Mouse (Mus musculus) retina, adult 2 months (tissue): ENCODE results near the gene Appl2.

Experiments
- DNase-seq: peaks from one replicate; pipeline ENCODE4 v3.0.0-alpha.2; 2012; ENCODE audit warnings: low read depth, low spot score

Gene Appl2

GRCm38 (mm10) chr10:83631775-83632174 lies 16.8 kb downstream of the Appl2 start:
- DNase-seq: no peak

- no peak for DNase-seq
Measured at GRCm38 (mm10) chr10:83630899-83631298, 17.6 kb downstream of the Appl2 start.

DNA sequence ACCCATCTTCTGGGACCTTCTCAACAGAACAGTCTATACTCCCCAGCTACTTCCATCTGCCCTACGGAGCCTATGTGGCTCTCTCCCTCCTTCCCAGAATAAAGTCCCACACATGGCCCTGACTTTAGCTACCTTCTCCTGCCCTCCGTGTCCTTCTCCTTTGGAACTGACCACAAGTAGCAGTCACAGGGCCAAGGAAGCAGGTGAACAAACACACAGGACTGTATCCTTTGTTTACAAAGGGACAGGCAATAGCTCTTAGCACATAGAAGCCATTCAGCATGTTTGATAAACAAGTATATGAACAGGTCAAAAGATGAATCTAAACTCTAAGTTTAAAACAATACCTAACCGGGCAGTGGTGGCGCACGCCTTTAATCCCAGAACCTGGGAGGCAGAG lies 18.7 kb downstream of the Appl2 start:
- DNase-seq: no peak

DNA sequence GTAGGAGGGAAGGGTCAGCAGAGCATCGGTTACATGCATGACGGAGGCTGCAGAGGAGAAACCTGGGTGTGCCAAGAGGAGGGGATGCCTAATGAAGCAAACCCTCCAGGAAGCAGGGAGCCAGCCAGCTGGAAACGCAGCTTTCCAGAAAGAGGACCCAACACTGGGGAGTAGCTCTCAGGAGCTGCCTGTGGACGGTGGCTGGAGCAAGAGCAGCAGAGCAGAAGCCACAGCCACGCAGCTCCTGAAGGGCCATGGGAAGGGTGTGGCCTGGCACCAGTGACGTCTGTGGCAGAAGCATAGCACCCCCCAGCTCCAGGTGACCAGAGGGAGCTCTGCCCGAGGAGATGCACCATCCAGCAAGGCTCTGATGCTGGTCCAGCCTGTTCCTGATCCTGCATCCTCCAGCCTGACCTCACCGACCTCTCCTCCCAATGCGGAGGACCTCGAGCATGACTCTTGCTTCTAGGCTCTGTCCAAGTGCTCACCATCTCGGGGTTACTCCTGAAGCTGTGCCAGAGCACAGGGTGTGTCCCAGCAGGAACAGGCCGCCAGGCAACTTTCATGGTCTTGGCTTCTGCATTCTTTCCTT lies 19.3 kb downstream of the Appl2 start:
- DNase-seq: no peak

DNA sequence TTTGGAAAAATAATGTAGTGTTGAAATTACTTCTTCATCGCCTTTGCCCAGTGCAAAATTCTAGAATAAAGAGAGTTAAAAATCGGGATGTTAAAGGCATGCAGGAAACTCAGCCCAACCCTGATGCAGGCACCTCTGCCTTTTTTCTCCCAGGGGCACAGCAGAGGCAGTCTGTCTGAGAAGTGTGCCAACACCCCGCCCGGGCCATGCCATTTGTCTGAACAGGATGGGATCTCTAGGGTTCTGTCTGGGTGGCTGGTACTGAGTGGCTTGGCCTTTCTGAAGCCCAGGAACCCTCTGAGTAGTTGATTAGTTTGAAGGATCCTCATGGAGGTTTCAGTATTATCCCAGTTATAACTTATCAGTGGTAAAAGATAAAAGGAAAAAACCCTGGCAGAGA lies 20.3 kb downstream of the Appl2 start:
- DNase-seq: no peak

GRCm38 (mm10) chr10:83627113-83627687 lies 21.3 kb downstream of the Appl2 start:
- DNase-seq: no peak

DNA sequence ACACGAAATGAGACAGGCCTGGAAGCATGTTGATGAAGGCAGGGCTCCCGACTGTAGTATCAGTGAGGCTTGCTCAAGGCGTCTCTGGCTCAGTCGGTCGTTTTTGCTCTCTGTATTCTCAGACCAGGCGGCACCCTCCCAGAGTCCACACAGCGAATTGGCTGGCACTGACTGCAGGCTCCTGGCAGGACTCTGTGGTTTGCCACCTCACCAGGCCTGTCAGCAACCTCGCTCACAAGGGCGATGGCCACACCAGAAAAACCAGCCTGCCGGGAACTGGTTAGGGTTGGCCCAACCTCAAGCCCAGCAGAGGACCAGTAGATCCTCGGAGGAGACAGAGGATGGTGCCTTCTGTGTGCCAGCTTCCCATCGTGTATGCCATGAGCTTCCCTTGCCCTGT lies 23.7 kb downstream of the Appl2 start:
- DNase-seq: no peak

GRCm38 (mm10) chr10:83624065-83624464 lies 24.5 kb downstream of the Appl2 start:
- no peak for DNase-seq

DNA sequence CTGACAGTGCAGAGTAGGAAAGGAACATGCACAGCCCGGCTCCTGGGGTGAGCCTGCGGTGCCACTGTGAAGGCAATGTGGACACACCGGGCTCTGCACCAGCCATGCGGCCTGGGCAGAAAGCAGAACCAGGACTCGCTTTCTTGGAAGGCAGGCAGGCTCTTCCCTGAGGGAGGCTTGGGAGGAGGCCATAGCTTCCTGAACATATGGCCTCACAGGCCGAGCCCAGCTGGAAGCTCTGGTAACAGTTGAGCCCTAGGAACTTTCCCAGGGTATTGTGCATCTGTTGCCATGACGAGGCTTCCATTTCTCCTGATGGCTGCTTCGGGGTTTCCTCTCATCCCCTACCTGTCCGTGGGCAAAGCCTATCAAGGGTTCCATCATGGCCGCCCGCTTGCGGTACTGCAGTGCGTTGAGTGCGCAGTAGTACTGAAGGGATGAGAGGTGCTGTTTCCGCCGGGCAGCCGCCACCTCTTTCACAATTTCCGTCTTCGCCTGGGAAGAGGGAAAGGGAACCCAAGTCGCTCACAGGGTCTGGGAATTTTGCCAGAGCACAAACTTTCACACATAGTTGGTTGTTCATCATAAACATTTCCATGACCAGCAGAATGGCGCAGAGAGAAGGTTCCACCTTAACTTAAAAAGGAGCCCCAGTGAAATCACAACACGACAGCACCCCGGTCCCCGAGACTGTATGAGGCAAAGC lies 28.0 kb downstream of the Appl2 start:
- DNase-seq: no peak

GRCm38 (mm10) chr10:83618819-83619440 lies 29.6 kb downstream of the Appl2 start:
- no peak for DNase-seq

DNA sequence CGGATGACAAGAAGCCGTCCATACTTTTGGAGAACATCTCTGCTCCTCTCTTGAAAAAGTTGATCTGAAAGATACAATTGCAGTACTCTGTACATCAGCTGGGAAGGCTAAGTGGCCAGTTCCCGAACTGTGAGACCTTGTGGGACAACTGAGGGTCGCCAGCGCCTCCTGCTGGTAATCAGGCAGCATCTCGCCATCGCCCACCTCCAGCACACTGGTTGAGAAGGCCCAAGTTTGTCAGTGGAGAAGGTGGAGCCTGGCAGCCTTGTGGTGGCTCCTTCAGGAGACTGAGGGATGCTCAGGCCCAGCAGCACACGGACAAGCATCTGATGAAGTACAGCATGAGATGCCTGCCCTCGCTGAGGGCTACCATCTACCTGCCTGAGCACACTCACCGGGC lies 31.2 kb downstream of the Appl2 start:
- no peak for DNase-seq

- DNase-seq: no peak
Measured at GRCm38 (mm10) chr10:83612648-83613215, 35.8 kb downstream of the Appl2 start.

DNA sequence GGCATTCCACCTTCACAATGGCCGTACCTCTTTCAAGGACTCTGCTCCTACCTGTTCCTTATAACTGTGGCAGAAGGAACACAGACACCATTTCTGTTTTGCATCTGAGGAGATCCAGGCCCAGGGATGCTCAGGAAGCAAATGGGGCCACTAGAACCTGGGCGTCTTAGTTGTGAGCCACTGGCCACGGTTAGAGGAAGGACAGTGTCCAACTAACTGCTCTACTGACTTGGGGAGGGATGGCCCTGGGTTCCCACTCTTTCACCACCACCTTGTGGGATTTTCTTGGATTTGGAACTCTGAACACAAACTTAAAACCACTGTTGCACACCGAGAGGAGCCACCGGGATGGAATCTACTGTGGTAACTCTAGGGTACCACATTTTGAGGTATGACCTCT lies 36.7 kb downstream of the Appl2 start:
- DNase-seq: no peak

DNA sequence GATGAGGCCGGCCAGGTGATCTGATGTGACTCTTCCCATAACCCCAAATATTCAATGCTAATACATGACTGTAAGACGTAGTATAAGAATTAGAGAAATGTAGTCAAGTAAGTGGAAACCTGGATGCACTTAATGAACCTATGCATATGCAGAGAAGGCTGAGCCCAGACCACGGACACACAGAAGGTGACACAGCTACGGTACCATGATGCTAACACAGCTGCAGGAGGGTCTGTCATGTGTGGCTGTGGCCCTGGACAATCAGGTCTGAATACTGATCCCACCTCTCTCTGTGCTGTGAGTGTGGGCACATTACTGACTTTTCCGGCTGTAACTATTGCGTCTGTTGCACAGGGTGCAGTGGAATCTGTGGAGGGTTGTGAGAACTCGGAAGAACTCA lies 38.0 kb downstream of the Appl2 start:
- DNase-seq: no peak

DNA sequence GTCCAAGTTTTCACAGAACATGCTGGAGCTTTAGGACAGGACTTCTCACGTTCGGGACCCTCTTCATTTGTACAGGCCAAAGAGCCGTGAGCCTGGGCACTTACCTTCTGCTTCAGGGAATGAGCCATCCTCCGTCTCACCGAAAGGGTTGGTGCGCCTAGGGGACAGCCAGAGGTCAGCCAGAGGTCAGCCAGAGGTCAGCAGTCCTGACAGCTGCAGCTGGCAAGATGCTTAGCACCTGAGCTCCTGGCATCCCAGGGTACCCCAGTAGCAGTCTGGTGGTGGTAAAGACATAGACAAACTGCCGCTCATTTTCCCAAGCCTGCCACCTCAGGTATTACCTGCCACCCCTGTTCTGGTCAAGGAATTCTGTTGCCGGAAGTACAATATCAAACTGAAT lies 39.9 kb downstream of the Appl2 start:
- DNase-seq: no peak

DNA sequence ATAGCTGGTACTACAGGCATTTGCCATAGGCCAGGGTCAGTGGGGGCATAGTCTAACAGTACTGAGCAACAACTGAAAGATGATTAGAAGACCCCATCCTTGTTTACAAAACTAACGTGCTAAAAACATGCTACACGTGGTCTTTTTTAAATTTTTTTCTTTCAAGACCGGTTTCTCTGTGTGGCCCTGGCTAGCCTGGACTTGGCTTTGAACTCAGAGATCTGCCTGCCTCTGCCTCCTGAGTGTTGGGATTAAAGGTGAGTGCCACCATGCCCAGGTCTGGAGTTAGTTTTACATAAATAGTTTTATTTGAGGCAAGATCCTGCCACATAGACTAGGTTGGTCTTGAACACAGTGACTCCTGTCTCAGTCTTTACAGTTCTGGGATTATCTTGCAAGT lies 41.4 kb downstream of the Appl2 start:
- DNase-seq: no peak

DNA sequence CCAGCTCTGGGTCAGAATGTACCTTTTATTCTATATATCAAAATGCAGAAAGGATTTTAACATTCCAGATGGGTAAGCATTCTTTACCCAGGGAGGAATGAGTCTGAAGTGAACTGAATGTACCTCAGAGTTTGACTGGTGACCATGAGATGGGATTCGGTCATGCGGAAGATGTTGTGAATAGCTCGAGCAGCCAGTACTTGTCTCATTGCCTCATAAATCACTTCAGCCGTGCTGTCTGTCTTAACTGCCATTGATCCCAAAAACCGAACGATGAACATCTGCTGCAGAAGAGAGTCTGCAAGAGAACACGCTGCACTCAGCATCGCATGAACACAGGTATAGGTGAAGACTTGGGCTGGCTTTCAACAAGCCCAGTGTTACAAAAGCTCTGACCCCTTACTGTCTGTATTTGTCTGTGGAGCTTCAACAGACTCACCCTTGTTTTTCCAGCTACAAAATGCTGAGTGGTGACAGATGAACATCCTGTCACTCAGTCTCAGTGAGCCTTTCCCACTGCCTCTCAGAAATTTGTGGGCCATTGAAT lies 42.8 kb downstream of the Appl2 start:
- no peak for DNase-seq

GRCm38 (mm10) chr10:83603956-83604564 lies 44.5 kb downstream of the Appl2 start:
- no peak for DNase-seq

- no peak for DNase-seq
Measured at GRCm38 (mm10) chr10:83600650-83601049, 47.9 kb downstream of the Appl2 start.

DNA sequence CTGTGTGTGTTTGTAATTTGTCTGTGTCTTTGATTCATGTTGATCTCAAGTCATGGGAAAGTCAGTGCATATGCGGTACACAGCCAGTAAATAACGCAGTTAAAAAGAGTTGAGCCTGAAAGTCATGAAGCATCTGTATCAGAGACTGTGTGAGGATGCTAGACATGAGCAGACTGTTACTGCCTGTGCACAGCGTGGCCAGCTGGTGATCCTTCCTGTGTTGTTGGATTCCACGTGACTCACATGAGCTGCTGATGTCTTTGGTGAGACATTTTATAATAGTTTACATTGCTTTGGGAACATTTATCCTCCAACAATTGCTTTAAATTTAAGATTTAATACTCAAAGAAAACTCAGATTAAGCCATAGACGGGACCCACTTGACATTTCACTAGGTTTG lies 54.0 kb downstream of the Appl2 start:
- DNase-seq: no peak

GRCm38 (mm10) chr10:83592616-83593015 lies 55.9 kb downstream of the Appl2 start:
- no peak for DNase-seq

DNA sequence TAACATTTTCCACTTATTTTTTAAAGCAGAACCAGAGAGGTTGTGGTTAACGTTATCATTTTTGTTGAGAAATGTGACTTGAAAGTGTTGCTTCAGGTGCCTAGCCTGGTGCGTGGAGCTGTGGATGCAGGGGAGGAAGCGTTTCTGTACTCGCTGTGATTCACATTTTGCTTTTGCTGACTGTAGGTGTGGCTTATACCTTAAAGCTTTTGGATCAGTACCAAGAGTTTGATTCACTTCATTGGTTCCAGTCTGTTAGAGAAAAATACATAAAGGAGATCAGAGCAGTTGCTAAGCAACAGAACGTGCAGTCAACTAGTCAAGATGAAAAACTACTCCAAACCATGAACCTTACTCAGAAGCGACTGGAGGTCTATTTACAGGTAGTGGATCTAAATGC lies 57.7 kb downstream of the Appl2 start:
- no peak for DNase-seq
